Mouse (Mus musculus) C2C12 (cell line): ENCODE data around the gene Kcne2.

Experiments
- CEBPB ChIP-seq: IDR thresholded peaks from one replicate; pipeline ENCODE4 v1.6.1; 2011; ENCODE audit warnings: low read depth, mild to moderate bottlenecking, control low read depth, moderate library complexity
- CTCF ChIP-seq: IDR thresholded peaks from one replicate; pipeline ENCODE4 v1.5.1; 2011; ENCODE audit not compliant: control insufficient read depth, insufficient read depth, insufficient read length
- FOSL1 ChIP-seq: IDR thresholded peaks from one replicate; pipeline ENCODE4 v1.8.0; 2011; ENCODE audit warnings: mild to moderate bottlenecking, low read length; ENCODE audit not compliant: poor library complexity, insufficient read depth, severe bottlenecking
- MAX ChIP-seq: IDR thresholded peaks from one replicate; pipeline ENCODE4 v1.6.1; 2011; ENCODE audit warnings: mild to moderate bottlenecking, control low read depth
- MYOD1 ChIP-seq: IDR thresholded peaks from one replicate; pipeline ENCODE4 v1.6.1; 2011; ENCODE audit warnings: low read depth; ENCODE audit not compliant: control insufficient read depth, insufficient read length
- MYOG ChIP-seq: IDR thresholded peaks from one replicate; pipeline ENCODE4 v1.6.1; 2011; ENCODE audit not compliant: control insufficient read depth, insufficient read length; ENCODE audit errors: extremely low read depth
- USF1 ChIP-seq: IDR thresholded peaks from one replicate; pipeline ENCODE4 v1.6.1; 2011; ENCODE audit warnings: low read depth, mild to moderate bottlenecking, control low read depth, moderate library complexity

DNA sequence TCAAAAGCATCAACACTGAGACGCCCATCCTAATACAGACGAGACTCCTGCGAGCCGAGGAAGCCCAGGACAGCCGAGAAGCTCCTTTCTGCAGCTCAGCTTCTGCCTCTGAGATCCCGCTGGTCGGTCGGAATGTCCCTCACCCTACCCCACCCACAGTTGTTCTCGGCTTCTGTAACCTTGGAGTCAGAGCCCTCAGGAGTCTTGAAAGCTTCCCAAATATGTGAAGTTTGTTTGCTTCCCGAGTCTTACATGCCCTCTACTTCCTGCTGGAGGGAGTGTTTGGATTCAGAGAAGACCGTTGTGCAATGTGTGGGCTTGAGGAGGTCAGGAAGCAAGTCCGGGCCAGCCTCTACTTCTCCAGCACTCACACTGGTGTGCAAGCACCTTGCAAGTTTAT is 24.3 kb upstream of the Kcne2 start:
- no peak for TF ChIP-seq CTCF
- no peak for TF ChIP-seq USF1
- TF ChIP-seq MAX: no peak
- no peak for TF ChIP-seq FOSL1
- TF ChIP-seq MYOD1: no peak
- no peak for TF ChIP-seq MYOG
- TF ChIP-seq CEBPB: no peak
